Comparison of ENCODE assay signal across 20 mouse cellular contexts in genomic region chr5:99775342-99775741, GRCm38 (mm10). TPM values are rescaled to one million over a fixed set of nuclear protein-coding genes. Genes with fewer than 3 reads are reported as not detected.
DNase-seq lines count a peak whose midpoint lies in the region; ATAC-seq and TF ChIP-seq lines count a peak whose summit lies in the region.
"Had no signal": no experiment of that assay in that cellular context is flagged by ENCODE, and none has a peak within 500 bp of the region (broad histone marks: within the 10 kb centered on the region; RNA-seq: fewer than 3 reads in every experiment).

No protein-coding gene starts in this region.

- no peaks in the 10 kb centered on the region for H3K36me3 ChIP-seq in heart, embryonic 10.5 days
- no peaks in the 10 kb centered on the region for H3K36me3 ChIP-seq in heart, embryonic 11.5 days (ENCODE audit: control insufficient read depth, insufficient read depth, low read length)
- no peaks in the 10 kb centered on the region for H3K36me3 ChIP-seq in midbrain, embryonic 15.5 days (replicated peaks)
- H3K36me3 ChIP-seq in midbrain, embryonic 10.5 days: no peaks in the 10 kb centered on the region
- H3K36me3 ChIP-seq in midbrain, postnatal 0 days (ENCODE audit: insufficient read depth, low read length): no peaks in the 10 kb centered on the region
- H3K36me3 ChIP-seq: G1E; heart, embryonic 13.5 days; liver, embryonic 12.5 days; stomach, embryonic 15.5 days had no signal

- 67% methylated on average over 16 of the region's 16 CpGs for WGBS in heart, embryonic 10.5 days
- 62% methylated on average over 16 of the region's 16 CpGs for WGBS in heart, embryonic 11.5 days (ENCODE audit: insufficient replicate concordance)
- WGBS in midbrain, embryonic 15.5 days: 67% methylated on average over 16 of the region's 16 CpGs
- WGBS in midbrain, embryonic 10.5 days: 88% methylated on average over 16 of the region's 16 CpGs
- WGBS in cerebellum, adult 2 months: 9% methylated on average over 16 of the region's 16 CpGs
- WGBS in midbrain, postnatal 0 days: 57% methylated on average over 16 of the region's 16 CpGs

- DNase-seq in heart, embryonic 10.5 days (ENCODE audit: low spot score): no peak
- no peak for DNase-seq in midbrain, embryonic 10.5 days (ENCODE audit: low spot score)
- DNase-seq in cerebellum, adult 2 months: peak; percentile 67 to 77
- peak; percentile 58 for DNase-seq in midbrain, postnatal 0 days (ENCODE audit: low spot score)
- no peak for DNase-seq in right cerebral cortex, postnatal 36 days (ENCODE audit: low spot score in 2 of 2)
- DNase-seq in gastrocnemius, adult 18-20 months (ENCODE audit: low spot score): no peak
- DNase-seq: adrenal gland, postnatal 36 days; gastrocnemius, postnatal 36 days; kidney, postnatal 14 days; right cerebral cortex, adult 18-20 months had no signal

- no peaks in the 10 kb centered on the region for H3K9me3 ChIP-seq in heart, embryonic 10.5 days
- H3K9me3 ChIP-seq in heart, embryonic 11.5 days (replicated peaks; ENCODE audit: control insufficient read depth, low read length): no peaks in the 10 kb centered on the region
- H3K9me3 ChIP-seq in midbrain, embryonic 15.5 days: no peaks in the 10 kb centered on the region
- no peaks in the 10 kb centered on the region for H3K9me3 ChIP-seq in midbrain, embryonic 10.5 days (replicated peaks)
- no peaks in the 10 kb centered on the region for H3K9me3 ChIP-seq in midbrain, postnatal 0 days (ENCODE audit: low read length)
- H3K9me3 ChIP-seq: heart, embryonic 13.5 days; liver, embryonic 12.5 days; stomach, embryonic 15.5 days had no signal

- peaks cover 8% of the 10 kb centered on the region; the same call in 1 of the 2 replicates for H3K4me1 ChIP-seq in heart, embryonic 10.5 days
- H3K4me1 ChIP-seq in heart, embryonic 11.5 days (ENCODE audit: control insufficient read depth, insufficient read depth, low read length): no peaks in the 10 kb centered on the region
- H3K4me1 ChIP-seq in midbrain, embryonic 15.5 days: 0 out of 2 replicates have a peak, but pooled peaks cover 3% of the 10 kb centered on the region
- H3K4me1 ChIP-seq in midbrain, embryonic 10.5 days: no peaks in the 10 kb centered on the region
- H3K4me1 ChIP-seq in cerebellum, adult 2 months (ENCODE audit: control insufficient read depth, insufficient read depth, low read length): 0 out of 2 replicates have a peak, but pooled peaks cover 2% of the 10 kb centered on the region
- H3K4me1 ChIP-seq in midbrain, postnatal 0 days (ENCODE audit: insufficient read depth, low read length): no peaks in the 10 kb centered on the region
- H3K4me1 ChIP-seq: liver, embryonic 12.5 days; stomach, embryonic 15.5 days had no signal

- no peak for ATAC-seq in heart, embryonic 11.5 days (replicated peaks; ENCODE audit: insufficient number of reproducible peaks, low FRiP score, low TSS enrichment)
- 0 out of 2 replicates have a peak, but pooled peaks have one; percentile 67 for ATAC-seq in midbrain, embryonic 15.5 days (replicated peaks)
- peak; percentile 38; the same call in 1 of the 2 replicates for ATAC-seq in midbrain, postnatal 0 days (ENCODE audit: low FRiP score)
- ATAC-seq: CD4-positive, CD25-positive, alpha-beta regulatory T cell, adult 4 months; intestine, postnatal 0 days; liver, embryonic 12.5 days had no signal

- no peaks in the 10 kb centered on the region for H3K27me3 ChIP-seq in heart, embryonic 10.5 days (ENCODE audit: insufficient read depth, poor library complexity, severe bottlenecking)
- H3K27me3 ChIP-seq in heart, embryonic 11.5 days (ENCODE audit: control insufficient read depth, insufficient read depth, low read length): no peaks in the 10 kb centered on the region
- no peaks in the 10 kb centered on the region for H3K27me3 ChIP-seq in midbrain, embryonic 15.5 days (replicated peaks)
- H3K27me3 ChIP-seq in midbrain, embryonic 10.5 days (ENCODE audit: low read depth, poor library complexity, severe bottlenecking): no peaks in the 10 kb centered on the region
- no peaks in the 10 kb centered on the region for H3K27me3 ChIP-seq in cerebellum, adult 2 months (ENCODE audit: control insufficient read depth, insufficient read depth, low read length)
- no peaks in the 10 kb centered on the region for H3K27me3 ChIP-seq in midbrain, postnatal 0 days (ENCODE audit: insufficient read depth, low read length)
- H3K27me3 ChIP-seq: heart, embryonic 13.5 days; liver, embryonic 12.5 days; stomach, embryonic 15.5 days had no signal

- TF ChIP-seq CTCF in cerebellum, adult 2 months (IDR thresholded peaks at IDR 0.05; ENCODE audit: borderline replicate concordance, insufficient read depth, low read depth, low read length): no peak
- no peak for TF ChIP-seq CTCF in midbrain, postnatal 0 days (IDR thresholded peaks at IDR 0.05)

- H3K9ac ChIP-seq in heart, embryonic 11.5 days (ENCODE audit: low read depth, low read length): no peak overlapping the region
- no peak overlapping the region for H3K9ac ChIP-seq in midbrain, embryonic 15.5 days
- H3K9ac ChIP-seq in midbrain, postnatal 0 days (replicated peaks; ENCODE audit: low read length, poor library complexity, severe bottlenecking): no peak overlapping the region
- H3K9ac ChIP-seq: heart, embryonic 13.5 days; liver, embryonic 12.5 days; lung, embryonic 14.5 days; stomach, embryonic 15.5 days had no signal

- no peak overlapping the region for H3K4me2 ChIP-seq in heart, embryonic 11.5 days
- H3K4me2 ChIP-seq in midbrain, embryonic 15.5 days: no peak overlapping the region
- no peak overlapping the region for H3K4me2 ChIP-seq in midbrain, postnatal 0 days (ENCODE audit: low read depth, low read length, poor library complexity, severe bottlenecking)
- H3K4me2 ChIP-seq: heart, embryonic 13.5 days; liver, embryonic 12.5 days; lung, embryonic 14.5 days; stomach, embryonic 15.5 days had no signal

- H3K4me3 ChIP-seq in heart, embryonic 10.5 days: no peak overlapping the region
- H3K4me3 ChIP-seq in heart, embryonic 11.5 days (ENCODE audit: low read depth, low read length): no peak overlapping the region
- no peak overlapping the region for H3K4me3 ChIP-seq in midbrain, embryonic 15.5 days
- H3K4me3 ChIP-seq in midbrain, embryonic 10.5 days: no peak overlapping the region
- peak overlapping the region; percentile 47 for H3K4me3 ChIP-seq in cerebellum, adult 2 months (replicated peaks; ENCODE audit: insufficient read depth, low read depth, low read length)
- H3K4me3 ChIP-seq in midbrain, postnatal 0 days (ENCODE audit: low read depth, low read length): no peak overlapping the region
- H3K4me3 ChIP-seq: heart, embryonic 13.5 days; liver, embryonic 12.5 days; stomach, embryonic 15.5 days had no signal

- no peak for TF ChIP-seq POLR2A in cerebellum, adult 2 months (IDR thresholded peaks at IDR 0.05; ENCODE audit: borderline replicate concordance, insufficient read depth, low read length)

- peak overlapping the region; percentile 18; the same call in 1 of the 2 replicates for H3K27ac ChIP-seq in heart, embryonic 10.5 days
- H3K27ac ChIP-seq in heart, embryonic 11.5 days (ENCODE audit: low read depth, low read length): no peak overlapping the region
- 0 out of 2 replicates have a peak overlapping the region, but pooled peaks have one; percentile 20 for H3K27ac ChIP-seq in midbrain, embryonic 15.5 days
- H3K27ac ChIP-seq in midbrain, embryonic 10.5 days (replicated peaks): no peak overlapping the region
- H3K27ac ChIP-seq in cerebellum, adult 2 months (ENCODE audit: insufficient read depth, low read length): no peak overlapping the region
- H3K27ac ChIP-seq in midbrain, postnatal 0 days (ENCODE audit: low read depth, low read length): no peak overlapping the region
- H3K27ac ChIP-seq: heart, embryonic 13.5 days; liver, embryonic 12.5 days; macrophage; stomach, embryonic 15.5 days had no signal

RNA-seq across cellular contexts. Expression of gene Rasgef1b, which starts 46.5 kb away (rescaled TPM):
- 20.6 and 31.1 TPM in 2 replicates for polyA plus RNA-seq in heart, embryonic 10.5 days (2016; fragmentation: Nextera tagmentation; extraction: Ambion mirVana)
- polyA plus RNA-seq in heart, embryonic 11.5 days (2014; fragmentation: Nextera tagmentation; extraction: Ambion mirVana): 41.6 and 44.2 TPM in 2 replicates
- 65.7 and 68.2 TPM in 2 replicates for polyA plus RNA-seq in midbrain, embryonic 15.5 days (2015; fragmentation: Nextera tagmentation; extraction: Ambion mirVana)
- 9.0 and 15.4 TPM in 2 replicates for polyA plus RNA-seq in midbrain, embryonic 10.5 days (2016; fragmentation: Nextera tagmentation; extraction: Ambion mirVana)
- 16.7 and 19.6 TPM in 2 replicates for polyA plus RNA-seq in cerebellum, adult 2 months (2012; rRNA removed)
- total RNA-seq in midbrain, postnatal 0 days (2014; rRNA removed): 43.4 and 44.6 TPM in 2 replicates
- 30.3 and 36.0 TPM in 2 replicates for polyA plus RNA-seq in midbrain, postnatal 0 days (2015; fragmentation: Nextera tagmentation; extraction: Ambion mirVana)
- total RNA-seq in gastrocnemius, adult 18-20 months (2021): under 1 TPM; 0.32 to 0.52 TPM
- polyA plus RNA-seq: G1E had no signal

Comparison
In these comparisons a context has a peak if more than half of its experiments do, and no peak if none do; other contexts are left out.
1. DNase-seq: peak in cerebellum, adult 2 months (2 of 2) and midbrain, postnatal 0 days (single experiment); none in heart, embryonic 10.5 days (single experiment), midbrain, embryonic 10.5 days (single experiment), right cerebral cortex, postnatal 36 days (0 of 2) and gastrocnemius, adult 18-20 months (single experiment).
2. H3K27ac ChIP-seq: peak in heart, embryonic 10.5 days (single experiment) and midbrain, embryonic 15.5 days (single experiment); none in heart, embryonic 11.5 days (single experiment), midbrain, embryonic 10.5 days (single experiment), cerebellum, adult 2 months (single experiment) and midbrain, postnatal 0 days (single experiment).